Mouse (Mus musculus) lung, postnatal 0 days (tissue): ENCODE measurements around the gene Kdelr3. TPM values are rescaled to one million over a fixed set of nuclear protein-coding genes. Genes with fewer than 3 reads are reported as not detected.

Source experiments
- ATAC-seq: fragments of 200-750 bp; cut with Nextera tagmentation; 2 replicates; pipeline ENCODE4 v1.8.0; 2017; ENCODE audit warnings: moderate library complexity
- DNase-seq: peaks from one replicate; pipeline ENCODE4 v3.0.0-alpha.2; 2016; ENCODE audit warnings: low spot score
- H3K27ac ChIP-seq: fragments of 300-500 bp; sonication (generic); 2 replicates; pipeline ENCODE4 v1.5.1; 2014; ENCODE audit warnings: antibody characterized with exemption, mild to moderate bottlenecking, low read length, mixed read lengths
- H3K27me3 ChIP-seq: fragments of 300-500 bp; sonication (generic); replicated peaks from 2 replicates; pipeline ENCODE4 v1.6.1; 2014; ENCODE audit warnings: low read length, mixed read lengths; ENCODE audit not compliant: insufficient read depth
- H3K36me3 ChIP-seq: fragments of 300-500 bp; sonication (generic); 2 replicates; pipeline ENCODE4 v1.6.1; 2014; ENCODE audit warnings: low read length, mixed read lengths; ENCODE audit not compliant: insufficient read depth
- H3K4me1 ChIP-seq: fragments of 300-500 bp; sonication (generic); 2 replicates; pipeline ENCODE4 v1.6.1; 2014; ENCODE audit warnings: antibody characterized with exemption, low read depth, low read length, mixed read lengths; ENCODE audit not compliant: insufficient read depth
- H3K4me2 ChIP-seq: fragments of 300-500 bp; sonication (generic); replicated peaks from 2 replicates; pipeline ENCODE4 v1.6.1; 2014; ENCODE audit warnings: low read depth, mild to moderate bottlenecking, low read length, moderate library complexity, mixed read lengths
- H3K4me3 ChIP-seq: fragments of 300-500 bp; sonication (generic); 2 replicates; pipeline ENCODE4 v1.5.1; 2014; ENCODE audit warnings: low read depth, low read length
- H3K9ac ChIP-seq: fragments of 300-500 bp; sonication (generic); replicated peaks from 2 replicates; pipeline ENCODE4 v1.6.1; 2014; ENCODE audit warnings: low read depth, mild to moderate bottlenecking
- H3K9me3 ChIP-seq: fragments of 300-500 bp; sonication (generic); 2 replicates; pipeline ENCODE4 v1.6.1; 2016; ENCODE audit warnings: low read length, mixed read lengths
- CTCF ChIP-seq: IDR thresholded peaks from 2 replicates; pipeline ENCODE4 v1.5.1; 2016; ENCODE audit warnings: antibody characterized with exemption, mild to moderate bottlenecking
- EP300 ChIP-seq: IDR thresholded peaks from 2 replicates; pipeline ENCODE4 v1.6.1; 2016; ENCODE audit warnings: antibody characterized with exemption, mild to moderate bottlenecking, control low read depth
- WGBS: fragments of 180-500 bp; shearing (Covaris S2); extraction: QIAGEN DNeasy Blood & Tissue Kit; methylation state at CpG from one replicate; pipeline ENCODE4 v1.1.7; 2014; 5-methylcytosine and 5-hydroxymethylcytosine counted together
- polyA plus RNA-seq: library from polyadenylated mRNA; unstranded; fragments of >200 nt; fragmentation: Nextera tagmentation; extraction: Ambion mirVana; gene quantifications from 2 replicates; pipeline ENCODE4 v1.2.1, GENCODE M21; 2015

The Kdelr3 gene
- 54.3 and 64.5 TPM in 2 replicates for polyA plus RNA-seq

- WGBS = 2% methylated on average over 66 of the region's 71 CpGs
- H3K27me3 ChIP-seq = peaks cover 24% of the 10 kb centered on the region; the same call in 1 of the 2 replicates
- no peaks in the 10 kb centered on the region for H3K4me1 ChIP-seq
These were observed at the start of gene Kdelr3 for GRCm38 (mm10) chr15:79516171-79517096. Kdelr3 (plus strand) TSS chr15:79516411.

GRCm38 (mm10) chr15:79466601-79467286 is 49.5 kb upstream of the Kdelr3 start:
- H3K9me3 ChIP-seq = no peaks in the 10 kb centered on the region
- H3K36me3 ChIP-seq = no peaks in the 10 kb centered on the region
- H3K4me3 ChIP-seq = no peak overlapping the region
- 6% methylated on average over 18 of the region's 18 CpGs for WGBS
- DNase-seq (peak; percentile 83), ATAC-seq (peak; percentile 78)
- no peak overlapping the region for H3K9ac ChIP-seq
- H3K27me3 ChIP-seq = no peaks in the 10 kb centered on the region
- H3K4me1 ChIP-seq = no peaks in the 10 kb centered on the region
- H3K4me2 ChIP-seq = no peak overlapping the region
- H3K27ac ChIP-seq = no peak overlapping the region
- TF ChIP-seq EP300 (no peak), CTCF (peak; percentile 100)

More at GRCm38 (mm10) chr15:79516171-79517096, at the start of gene Kdelr3:
- Histone ChIP-seq H3K9ac (peak within 1 kb of the TSS; percentile 37), H3K36me3 (no peaks in the 10 kb centered on the region), H3K4me2 (peak within 1 kb of the TSS; percentile 86), H3K9me3 (no peaks in the 10 kb centered on the region), H3K4me3 (peak within 1 kb of the TSS; percentile 61), H3K27ac (peak within 1 kb of the TSS; percentile 51; the same call in 1 of the 2 replicates)
- ATAC-seq (peak; percentile 90), DNase-seq (peak; percentile 94)
- peak; percentile 30; the same call in 1 of the 2 replicates for TF ChIP-seq CTCF
- TF ChIP-seq EP300 = no peak

GRCm38 (mm10) chr15:79469577-79469976 is 46.6 kb upstream of the Kdelr3 start:
- Histone ChIP-seq H3K27me3 (no peaks in the 10 kb centered on the region), H3K36me3 (no peaks in the 10 kb centered on the region), H3K9ac (no peak overlapping the region), H3K4me2 (no peak overlapping the region), H3K4me3 (no peak overlapping the region), H3K27ac (no peak overlapping the region), H3K9me3 (no peaks in the 10 kb centered on the region), H3K4me1 (no peaks in the 10 kb centered on the region)
- DNase-seq (no peak), ATAC-seq (no peak)
- TF ChIP-seq EP300 (no peak), CTCF (no peak)
- WGBS = 61% methylated on average over 5 of the region's 5 CpGs

GRCm38 (mm10) chr15:79470583-79470982 is 45.6 kb upstream of the Kdelr3 start:
- TF ChIP-seq CTCF = no peak
- TF ChIP-seq EP300 = no peak
- ATAC-seq (peak; percentile 18), DNase-seq (peak; percentile 40)
- Histone ChIP-seq H3K9me3 (no peaks in the 10 kb centered on the region), H3K27me3 (no peaks in the 10 kb centered on the region), H3K4me2 (no peak overlapping the region), H3K36me3 (no peaks in the 10 kb centered on the region), H3K4me3 (no peak overlapping the region), H3K9ac (no peak overlapping the region), H3K4me1 (no peaks in the 10 kb centered on the region), H3K27ac (no peak overlapping the region)
- 27% methylated on average over 17 of the region's 17 CpGs for WGBS

- Histone ChIP-seq H3K4me3 (no peak overlapping the region), H3K36me3 (no peaks in the 10 kb centered on the region), H3K9ac (no peak overlapping the region), H3K4me2 (no peak overlapping the region), H3K9me3 (no peaks in the 10 kb centered on the region), H3K4me1 (no peaks in the 10 kb centered on the region), H3K27me3 (no peaks in the 10 kb centered on the region), H3K27ac (no peak overlapping the region)
- DNase-seq = no peak
- 43% methylated on average over 10 of the region's 10 CpGs for WGBS
- no peak for ATAC-seq
- TF ChIP-seq EP300 (no peak), CTCF (no peak)
These were observed 45.1 kb upstream of the Kdelr3 start for GRCm38 (mm10) chr15:79471095-79471494.

- Histone ChIP-seq H3K4me2 (no peak overlapping the region), H3K27ac (no peak overlapping the region), H3K4me3 (no peak overlapping the region), H3K4me1 (no peaks in the 10 kb centered on the region), H3K27me3 (no peaks in the 10 kb centered on the region), H3K9ac (no peak overlapping the region), H3K9me3 (no peaks in the 10 kb centered on the region), H3K36me3 (no peaks in the 10 kb centered on the region)
- WGBS = 90% methylated on average over 5 of the region's 5 CpGs
- DNase-seq (no peak), ATAC-seq (no peak)
- TF ChIP-seq CTCF = peak; percentile 24; the same call in 1 of the 2 replicates
- no peak for TF ChIP-seq EP300
These were observed 43.2 kb upstream of the Kdelr3 start for GRCm38 (mm10) chr15:79473042-79473441.
